Mouse (Mus musculus) lung, embryonic 16.5 days (tissue): Measurements from ENCODE around the gene Olfr495. TPM values are rescaled to one million over a fixed set of nuclear protein-coding genes. Genes with fewer than 3 reads are reported as not detected.

Experiments used
- ATAC-seq: fragments of 200-750 bp; cut with Nextera tagmentation; 2 replicates; pipeline ENCODE4 v1.8.0; 2017; ENCODE audit warnings: low read depth, mild to moderate bottlenecking, moderate library complexity
- H3K27ac ChIP-seq: fragments of 300-500 bp; sonication (generic); 2 replicates; pipeline ENCODE4 v1.5.1; 2014; ENCODE audit warnings: mild to moderate bottlenecking, control low read depth, low read length
- H3K27me3 ChIP-seq: fragments of 300-500 bp; sonication (generic); 2 replicates; pipeline ENCODE4 v1.6.1; 2014; ENCODE audit warnings: low read depth, low read length, mixed read lengths; ENCODE audit not compliant: control insufficient read depth, insufficient read depth
- H3K36me3 ChIP-seq: fragments of 300-500 bp; sonication (generic); 2 replicates; pipeline ENCODE4 v1.6.1; 2014; ENCODE audit warnings: low read length; ENCODE audit not compliant: control insufficient read depth, insufficient read depth
- H3K4me1 ChIP-seq: fragments of 300-500 bp; sonication (generic); replicated peaks from 2 replicates; pipeline ENCODE4 v1.6.1; 2014; ENCODE audit warnings: low read length, mixed read lengths; ENCODE audit not compliant: control insufficient read depth, insufficient read depth
- H3K4me2 ChIP-seq: fragments of 300-500 bp; sonication (generic); 2 replicates; pipeline ENCODE4 v1.6.1; 2014; ENCODE audit warnings: low read depth, low read length, control low read depth
- H3K4me3 ChIP-seq: fragments of 300-500 bp; sonication (generic); 2 replicates; pipeline ENCODE4 v1.5.1; 2014; ENCODE audit warnings: mild to moderate bottlenecking, low read length, control low read depth
- H3K9ac ChIP-seq: fragments of 300-500 bp; sonication (generic); 2 replicates; pipeline ENCODE4 v1.6.1; 2014; ENCODE audit warnings: low read length, control low read depth
- H3K9me3 ChIP-seq: fragments of 300-500 bp; sonication (generic); 2 replicates; pipeline ENCODE4 v1.6.1; 2016; ENCODE audit warnings: low read length; ENCODE audit not compliant: control insufficient read depth
- WGBS: fragments of 180-500 bp; shearing (Covaris S2); extraction: QIAGEN DNeasy Blood & Tissue Kit; methylation state at CpG from one replicate; pipeline ENCODE4 v1.1.7; 2014; 5-methylcytosine and 5-hydroxymethylcytosine counted together
- polyA plus RNA-seq: library from polyadenylated mRNA; unstranded; fragments of >200 nt; fragmentation: Nextera tagmentation; extraction: Ambion mirVana; gene quantifications from 2 replicates; pipeline ENCODE4 v1.2.1, GENCODE M21; 2015

Gene Olfr495
- not detected in 2 replicates for polyA plus RNA-seq

GRCm38 (mm10) chr7:108392867-108393266 lies at the start of gene Olfr495:
Gene Olfr495, plus strand, starts transcription at chr7:108393167.
- H3K36me3 ChIP-seq = no peaks in the 10 kb centered on the region
- H3K4me1 ChIP-seq = no peaks in the 10 kb centered on the region
- no peak within 1 kb of the TSS for H3K4me2 ChIP-seq
- H3K9me3 ChIP-seq = no peaks in the 10 kb centered on the region
- no peak within 1 kb of the TSS for H3K9ac ChIP-seq
- no peak within 1 kb of the TSS for H3K27ac ChIP-seq
- ATAC-seq = no peak
- H3K27me3 ChIP-seq = no peaks in the 10 kb centered on the region
- 56% methylated on average over 1 of the region's 1 CpGs for WGBS
- H3K4me3 ChIP-seq = no peak within 1 kb of the TSS

- no peak for ATAC-seq
- H3K36me3 ChIP-seq = no peaks in the 10 kb centered on the region
- H3K9ac ChIP-seq = no peak within 1 kb of the TSS
- H3K4me2 ChIP-seq = no peak within 1 kb of the TSS
- no peaks in the 10 kb centered on the region for H3K9me3 ChIP-seq
- H3K27me3 ChIP-seq = no peaks in the 10 kb centered on the region
- H3K4me3 ChIP-seq = no peak within 1 kb of the TSS
- no peaks in the 10 kb centered on the region for H3K4me1 ChIP-seq
- H3K27ac ChIP-seq = no peak within 1 kb of the TSS
- WGBS = 53% methylated on average over 1 of the region's 1 CpGs
Measured at GRCm38 (mm10) chr7:108346879-108347278, 46.1 kb upstream of the Olfr495 start, which contains the start of gene Olfr493. Gene Olfr493, minus strand, starts transcription at chr7:108346979.

GRCm38 (mm10) chr7:108365035-108365434 lies 27.9 kb upstream of the Olfr495 start, which contains the start of gene Olfr494:
Gene Olfr494, plus strand, starts transcription at chr7:108365335.
- ATAC-seq = no peak
- H3K4me3 ChIP-seq = no peak within 1 kb of the TSS
- H3K27me3 ChIP-seq = no peaks in the 10 kb centered on the region
- no peak within 1 kb of the TSS for H3K4me2 ChIP-seq
- no peak within 1 kb of the TSS for H3K27ac ChIP-seq
- 68% methylated on average over 3 of the region's 3 CpGs for WGBS
- H3K9me3 ChIP-seq = no peaks in the 10 kb centered on the region
- H3K9ac ChIP-seq = no peak within 1 kb of the TSS
- no peaks in the 10 kb centered on the region for H3K4me1 ChIP-seq
- no peaks in the 10 kb centered on the region for H3K36me3 ChIP-seq

GRCm38 (mm10) chr7:108420121-108420520 lies 27.2 kb downstream of the Olfr495 start, which contains the start of gene Olfr497:
Gene Olfr497, plus strand, starts transcription at chr7:108420421.
- no peaks in the 10 kb centered on the region for H3K9me3 ChIP-seq
- no peak within 1 kb of the TSS for H3K4me3 ChIP-seq
- no peaks in the 10 kb centered on the region for H3K27me3 ChIP-seq
- H3K9ac ChIP-seq = no peak within 1 kb of the TSS
- H3K27ac ChIP-seq = no peak within 1 kb of the TSS
- no peak for ATAC-seq
- no peak within 1 kb of the TSS for H3K4me2 ChIP-seq
- no peaks in the 10 kb centered on the region for H3K36me3 ChIP-seq
- WGBS = 79% methylated on average over 2 of the region's 2 CpGs
- no peaks in the 10 kb centered on the region for H3K4me1 ChIP-seq

Other genes with a start within 250 kb of the Olfr495 start
- gene Olfr485, start 233.3 kb upstream of the Olfr495 start, polyA plus RNA-seq = not detected in 2 replicates
- not detected in 2 replicates for gene Olfr486, start 220.4 kb upstream of the Olfr495 start, polyA plus RNA-seq
- gene Olfr487, start 178.5 kb upstream of the Olfr495 start, polyA plus RNA-seq = not detected in 2 replicates
- gene Olfr488, start 134.8 kb upstream of the Olfr495 start, polyA plus RNA-seq = not detected in 2 replicates
- not detected in 2 replicates for gene Olfr490, start 104.2 kb upstream of the Olfr495 start, polyA plus RNA-seq
- not detected in 2 replicates for gene Olfr491, start 79.7 kb upstream of the Olfr495 start, polyA plus RNA-seq
- gene Olfr492, start 69.5 kb upstream of the Olfr495 start, polyA plus RNA-seq = not detected in 2 replicates
- gene Olfr493, start 46.2 kb upstream of the Olfr495 start, polyA plus RNA-seq = not detected in 2 replicates
- not detected in 2 replicates for gene Olfr494, start 27.8 kb upstream of the Olfr495 start, polyA plus RNA-seq
- not detected in 2 replicates for gene Olfr497, start 27.3 kb downstream of the Olfr495 start, polyA plus RNA-seq
- not detected in 2 replicates for gene Olfr498, start 72.2 kb downstream of the Olfr495 start, polyA plus RNA-seq
- not detected in 2 replicates for gene Olfr502, start 131.9 kb downstream of the Olfr495 start, polyA plus RNA-seq
- gene Olfr503, start 151.4 kb downstream of the Olfr495 start, polyA plus RNA-seq = not detected in 2 replicates
- gene Olfr504, start 172.6 kb downstream of the Olfr495 start, polyA plus RNA-seq = not detected in 2 replicates
- gene Olfr506, start 217.6 kb downstream of the Olfr495 start, polyA plus RNA-seq = not detected in 2 replicates
- gene Olfr507, start 228.6 kb downstream of the Olfr495 start, polyA plus RNA-seq = not detected in 2 replicates
- not detected in 2 replicates for gene Olfr508, start 236.8 kb downstream of the Olfr495 start, polyA plus RNA-seq